Mouse (Mus musculus) NIH3T3 (cell line): ENCODE data around the gene Ypel4.

Experiments used
- DNase-seq: peaks from one replicate; pipeline ENCODE4 v3.0.0-alpha.2; 2012; ENCODE audit warnings: low read depth

The Ypel4 gene

DNA sequence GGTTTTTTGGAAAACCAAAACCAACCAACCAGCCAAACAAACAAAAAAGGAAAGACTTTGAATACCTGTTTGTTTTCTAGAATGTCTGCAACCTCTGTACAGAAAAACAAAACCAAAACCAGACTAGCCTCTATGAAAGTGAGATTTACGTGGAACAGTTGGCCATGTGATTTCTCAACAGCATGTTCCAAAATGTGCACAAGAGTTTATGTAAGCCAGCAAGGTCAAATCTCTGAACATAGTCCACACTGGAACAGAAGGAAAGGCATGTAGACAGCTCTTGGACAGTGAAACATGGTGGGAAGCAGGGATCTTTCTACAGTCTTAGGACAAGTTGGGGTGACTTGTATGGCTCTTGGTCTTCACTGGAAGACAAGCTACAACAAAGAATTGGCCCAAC is 28.0 kb downstream of the Ypel4 start:
- DNase-seq: no peak

DNA sequence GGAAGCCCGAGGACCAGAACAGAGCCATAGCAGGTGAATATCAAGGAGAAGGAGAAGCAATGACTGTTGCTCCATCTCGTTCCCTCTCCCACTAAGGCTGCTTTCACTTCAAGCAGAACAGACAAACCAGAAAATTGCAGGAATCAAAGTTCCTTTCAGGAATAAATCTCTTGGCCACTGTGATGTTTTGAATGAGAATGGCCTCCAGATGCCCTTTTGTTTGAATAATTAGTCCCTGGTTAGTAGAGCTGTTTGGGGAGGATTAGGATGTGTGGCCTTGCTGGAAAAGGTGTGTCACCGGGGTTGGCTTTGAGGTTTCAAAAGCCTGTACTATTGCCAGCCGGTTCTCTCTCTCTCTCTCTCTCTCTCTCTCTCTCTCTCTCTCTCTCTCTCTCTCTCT is 28.4 kb downstream of the Ypel4 start:
- DNase-seq: no peak

DNA sequence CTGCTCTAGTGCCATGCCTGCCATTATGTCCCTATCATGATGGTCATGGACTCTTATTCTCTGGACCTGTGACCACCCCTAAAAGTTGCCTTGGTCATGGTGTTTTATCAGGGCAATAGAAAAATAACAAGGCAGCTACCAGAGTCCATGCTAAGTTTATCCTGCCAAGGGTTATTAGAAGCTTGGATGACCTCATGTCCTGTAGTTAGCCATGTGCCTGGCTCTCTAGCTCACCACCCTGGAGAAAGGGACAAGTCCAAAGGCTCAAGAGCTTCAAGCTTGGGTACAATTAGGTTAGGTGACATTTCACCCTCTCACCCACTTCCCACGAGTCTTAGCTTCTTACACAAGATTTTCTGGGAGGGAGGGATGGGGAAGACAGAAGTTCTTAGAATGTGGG is 29.0 kb downstream of the Ypel4 start:
- no peak for DNase-seq

DNA sequence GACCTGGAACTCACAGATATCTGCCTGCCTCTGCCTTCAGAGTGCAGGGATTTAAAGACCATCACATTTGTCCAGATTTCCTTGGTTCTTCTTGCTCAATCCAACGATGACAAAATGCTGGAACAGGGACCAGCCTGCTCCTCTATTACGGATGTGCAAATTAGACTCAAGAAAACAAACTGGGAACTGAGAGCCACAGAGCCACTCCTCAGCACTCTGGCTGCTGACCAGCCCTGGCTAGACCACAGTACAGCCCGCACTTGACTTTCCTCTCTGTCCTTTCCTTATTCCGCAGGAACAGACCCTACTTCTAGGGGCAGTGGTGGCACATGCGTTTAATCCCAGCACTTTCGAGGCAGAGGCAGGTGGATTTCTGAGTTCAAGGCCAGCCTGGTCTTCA is 36.6 kb downstream of the Ypel4 start:
- no peak for DNase-seq

DNA sequence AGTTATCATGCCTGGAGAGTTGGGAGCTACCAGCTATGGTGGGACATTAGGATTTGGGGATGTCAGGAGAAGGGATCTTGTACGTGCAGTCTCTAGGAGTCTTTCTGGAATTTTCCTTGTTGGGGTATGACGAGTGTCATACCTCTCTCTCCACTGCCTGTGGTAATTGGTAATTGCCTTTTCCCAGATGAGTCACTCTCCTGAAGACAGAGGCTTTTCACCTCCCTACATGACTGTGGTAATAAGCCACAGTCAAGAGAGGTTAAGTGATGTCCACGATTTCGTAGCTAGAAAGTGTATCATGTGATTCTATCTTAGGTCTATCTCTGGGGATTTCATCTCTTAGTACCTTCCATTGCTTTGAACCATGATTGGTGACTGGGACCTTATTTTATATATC is 38.6 kb downstream of the Ypel4 start:
- DNase-seq: peak; percentile 36

DNA sequence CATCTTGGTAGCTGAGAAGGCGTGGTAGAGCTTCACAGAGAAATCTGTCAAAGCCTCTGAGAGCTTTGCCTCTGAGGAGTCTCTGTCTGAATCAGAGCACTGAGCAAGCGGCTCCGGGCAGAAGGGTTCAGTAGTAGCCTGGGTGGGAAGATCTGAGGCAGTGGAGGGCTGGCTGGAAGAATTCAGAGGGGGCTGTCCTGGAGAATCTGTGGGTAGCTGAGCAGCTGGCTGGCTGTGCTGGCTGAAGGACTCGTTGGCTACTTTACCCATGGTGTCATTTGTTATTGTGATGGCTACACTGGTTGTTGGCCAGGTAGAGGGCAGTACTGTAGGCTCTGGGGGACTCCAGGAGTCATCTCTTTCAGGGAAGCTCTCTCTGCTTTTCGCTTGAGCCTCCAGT is 39.3 kb downstream of the Ypel4 start:
- no peak for DNase-seq

DNA sequence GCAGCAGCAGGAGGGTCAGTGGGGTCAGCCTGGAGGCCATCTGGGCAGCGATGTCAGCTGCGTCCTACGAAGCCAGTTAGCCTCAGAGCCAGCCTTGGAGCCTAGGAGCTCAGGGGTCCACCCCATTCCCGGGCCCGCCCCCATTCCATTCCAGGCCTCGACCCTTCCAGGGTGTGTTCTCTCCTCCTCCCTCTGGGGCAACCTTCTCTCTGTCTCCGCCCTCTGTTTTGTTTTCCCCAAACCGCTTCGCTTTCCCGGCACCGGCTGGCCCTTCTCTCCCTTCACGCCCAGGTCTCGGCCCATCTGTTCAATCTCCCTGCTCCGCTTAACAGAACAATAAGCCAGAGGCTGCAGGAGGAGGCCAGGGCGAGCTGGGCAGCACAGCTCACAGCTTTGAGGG is 40.9 kb downstream of the Ypel4 start:
- DNase-seq: no peak

DNA sequence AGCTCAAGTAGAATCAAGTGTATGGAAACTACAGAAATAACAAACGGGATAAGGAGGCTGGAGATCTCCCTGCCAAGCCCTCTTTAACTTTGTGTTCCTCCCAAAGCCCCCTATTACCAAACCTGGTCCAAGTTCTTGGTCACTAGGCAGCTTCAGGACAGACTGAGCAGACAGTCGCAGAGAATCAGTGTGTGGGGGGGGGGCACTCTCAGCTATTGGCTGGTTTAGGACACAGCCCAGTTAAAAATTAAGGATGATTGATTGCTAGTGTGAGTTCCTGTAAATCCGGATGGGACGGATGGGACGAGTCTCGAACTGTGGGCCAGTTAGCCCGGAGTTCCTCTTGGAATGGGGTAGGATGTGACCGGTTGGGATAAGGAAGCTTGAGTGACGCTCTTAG is 41.4 kb downstream of the Ypel4 start, which contains the start of gene Serping1:
TSS of gene Serping1 (minus strand) at position 204 of the 400 bp plus-strand sequence.
- DNase-seq: no peak

DNA sequence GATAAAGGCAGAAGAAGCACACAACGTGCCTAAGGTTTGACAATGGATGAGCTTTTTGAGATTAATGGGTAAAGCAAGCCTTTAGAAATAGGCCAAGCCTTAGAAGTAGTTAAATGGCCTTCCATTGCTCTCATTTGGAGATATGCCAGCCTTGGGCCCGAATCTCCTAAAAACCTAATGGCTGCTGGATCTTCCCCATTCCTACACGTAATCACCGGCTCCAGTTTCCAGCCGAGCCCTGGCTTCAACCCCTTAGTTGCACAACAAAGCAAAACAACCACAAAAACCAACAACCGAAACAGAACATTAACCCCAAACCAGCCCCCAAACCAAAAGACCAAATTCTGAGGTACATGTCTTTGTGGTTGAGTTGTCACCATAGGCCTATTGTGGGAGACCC is 41.8 kb downstream of the Ypel4 start:
- no peak for DNase-seq

DNA sequence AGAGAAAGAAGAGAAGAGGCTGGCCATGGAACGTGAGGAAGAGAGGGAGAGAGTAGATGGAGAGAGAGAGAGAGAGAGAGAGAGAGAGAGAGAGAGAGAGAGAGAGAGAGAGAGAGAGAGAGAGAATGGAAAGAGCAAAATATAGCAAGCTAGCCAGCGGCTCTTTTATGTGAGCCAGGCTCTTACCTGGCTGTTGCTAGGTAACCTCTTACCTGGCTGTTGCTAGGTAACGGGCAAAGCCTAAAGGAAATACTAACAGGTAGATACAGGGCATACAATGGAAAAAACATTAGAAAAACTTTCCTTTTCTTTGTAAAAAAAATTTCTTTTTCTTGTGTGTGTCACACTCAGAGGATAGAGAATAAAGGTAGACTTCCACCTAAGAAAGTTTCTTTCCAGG is 43.8 kb downstream of the Ypel4 start:
- DNase-seq: no peak

DNA sequence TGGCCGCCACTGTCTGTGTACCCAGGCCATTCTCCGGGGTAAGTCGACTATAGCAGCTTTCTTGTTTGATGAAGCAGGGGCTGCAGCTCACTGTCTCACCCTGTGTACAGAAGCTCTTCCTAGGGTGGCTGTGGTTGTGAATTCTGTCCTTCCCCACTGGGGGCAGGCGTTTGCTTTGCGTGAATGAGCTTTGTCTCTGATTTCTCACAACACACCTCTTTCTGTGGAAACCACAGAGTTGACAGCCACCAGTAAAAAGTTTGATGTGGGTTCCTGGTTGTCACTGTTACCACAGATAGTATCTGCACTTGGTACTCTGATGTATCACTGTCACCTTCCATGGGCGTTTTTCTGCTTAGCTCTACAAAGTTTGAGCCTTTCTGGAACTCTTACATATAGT is 45.4 kb downstream of the Ypel4 start:
- DNase-seq: no peak

DNA sequence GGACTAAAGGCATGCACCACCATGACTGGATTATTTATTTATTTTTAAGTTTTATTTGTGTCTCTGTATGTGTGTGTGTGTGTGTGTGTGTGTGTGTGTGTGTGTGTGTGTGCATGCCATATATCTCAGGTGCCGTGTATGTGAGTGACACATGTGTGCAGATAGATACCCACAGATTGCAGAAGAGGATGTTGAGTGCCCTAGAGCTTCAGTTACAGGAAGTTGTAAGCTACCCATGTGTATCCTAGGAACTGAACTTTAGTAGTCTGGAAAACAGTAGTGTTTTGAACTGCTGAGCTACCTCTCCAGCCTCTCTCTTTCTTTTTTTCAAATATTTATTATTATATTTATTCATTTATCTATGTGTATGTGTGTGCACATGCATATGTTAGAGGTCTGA is 49.5 kb downstream of the Ypel4 start:
- no peak for DNase-seq

DNA sequence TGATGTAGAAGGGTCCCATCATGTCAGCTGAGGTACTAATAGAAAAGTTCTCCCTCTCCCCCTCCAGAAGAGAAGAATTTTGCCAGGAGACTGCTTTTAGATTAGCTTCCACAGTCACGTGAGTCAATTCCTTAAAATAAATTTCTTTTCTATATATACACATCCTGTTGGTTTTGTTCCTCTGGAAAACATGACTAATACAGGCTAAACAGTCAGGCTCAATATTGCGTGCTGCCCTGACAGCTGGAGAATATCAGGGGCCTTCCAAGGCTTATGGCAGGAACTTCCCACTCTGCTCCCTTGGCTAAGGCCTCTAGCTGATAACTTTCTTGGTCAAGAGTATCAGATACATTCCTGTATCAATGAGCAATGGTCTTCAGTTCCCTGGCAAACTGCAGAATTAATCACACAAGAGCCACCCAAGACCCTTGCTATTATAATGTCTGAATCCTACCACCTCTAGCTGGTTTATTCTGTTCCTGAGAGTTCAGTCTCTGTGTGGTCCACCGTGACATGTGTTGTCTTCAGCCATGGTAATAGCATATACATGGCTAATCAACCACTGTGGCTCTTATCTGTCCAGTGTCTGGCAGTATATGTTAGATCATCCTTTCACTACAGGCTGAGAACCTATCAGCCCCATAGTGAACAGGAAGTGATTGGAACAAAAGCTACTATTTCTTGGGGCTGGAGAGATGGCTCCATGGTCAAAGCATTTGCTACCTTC is 50.1 kb downstream of the Ypel4 start:
- peak; percentile 77 for DNase-seq
